Mouse (Mus musculus) liver, embryonic 16.5 days (tissue): ENCODE results near the gene Pip5k1a. TPM values are rescaled to one million over a fixed set of nuclear protein-coding genes. Genes with fewer than 3 reads are reported as not detected.

Experiments used
- ATAC-seq: fragments of 200-750 bp; cut with Nextera tagmentation; 2 replicates; pipeline ENCODE4 v1.8.0; 2017; ENCODE audit warnings: low read depth, mild to moderate bottlenecking, moderate number of reproducible peaks, moderate library complexity
- H3K27ac ChIP-seq: fragments of 300-500 bp; sonication (generic); 2 replicates; pipeline ENCODE4 v1.5.1; 2014; ENCODE audit warnings: mild to moderate bottlenecking, low read length
- H3K27me3 ChIP-seq: fragments of 300-500 bp; sonication (generic); 2 replicates; pipeline ENCODE4 v1.6.1; 2014; ENCODE audit warnings: low read depth, low read length, mixed read lengths; ENCODE audit not compliant: control insufficient read depth, insufficient read depth
- H3K36me3 ChIP-seq: fragments of 300-500 bp; sonication (generic); 2 replicates; pipeline ENCODE4 v1.6.1; 2014; ENCODE audit warnings: mild to moderate bottlenecking; ENCODE audit not compliant: control insufficient read depth, insufficient read depth
- H3K4me1 ChIP-seq: fragments of 300-500 bp; sonication (generic); 2 replicates; pipeline ENCODE4 v1.6.1; 2014; ENCODE audit warnings: low read depth, low read length, mixed read lengths; ENCODE audit not compliant: control insufficient read depth
- H3K4me2 ChIP-seq: fragments of 300-500 bp; sonication (generic); 2 replicates; pipeline ENCODE4 v1.6.1; 2014; ENCODE audit warnings: low read depth, low read length, mixed read lengths
- H3K4me3 ChIP-seq: fragments of 300-500 bp; sonication (generic); 2 replicates; pipeline ENCODE4 v1.5.1; 2014; ENCODE audit warnings: low read depth, mild to moderate bottlenecking, low read length
- H3K9ac ChIP-seq: fragments of 300-500 bp; sonication (generic); 2 replicates; pipeline ENCODE4 v1.6.1; 2014; ENCODE audit warnings: low read depth, low read length
- H3K9me3 ChIP-seq: fragments of 300-500 bp; sonication (generic); replicated peaks from 2 replicates; pipeline ENCODE4 v1.6.1; 2016; ENCODE audit warnings: low read length; ENCODE audit not compliant: control insufficient read depth
- WGBS: fragments of 180-500 bp; shearing (Covaris S2); extraction: QIAGEN DNeasy Blood & Tissue Kit; methylation state at CpG from one replicate; pipeline ENCODE4 v1.1.7; 2014; ENCODE audit not compliant: insufficient replicate concordance; 5-methylcytosine and 5-hydroxymethylcytosine counted together
- polyA plus RNA-seq: library from polyadenylated mRNA; unstranded; fragments of >200 nt; fragmentation: Nextera tagmentation; extraction: Ambion mirVana; gene quantifications from 2 replicates; pipeline ENCODE4 v1.2.1, GENCODE M21; 2015

Pip5k1a gene
- polyA plus RNA-seq = 8.5 and 8.9 TPM in 2 replicates

- peak; percentile 88 for ATAC-seq
- Histone ChIP-seq H3K36me3 (no peaks in the 10 kb centered on the region), H3K4me3 (peak within 1 kb of the TSS; percentile 98), H3K4me2 (peak within 1 kb of the TSS; percentile 70), H3K9ac (peak within 1 kb of the TSS; percentile 98), H3K27me3 (no peaks in the 10 kb centered on the region), H3K27ac (peak within 1 kb of the TSS; percentile 88), H3K9me3 (no peaks in the 10 kb centered on the region), H3K4me1 (peaks cover 27% of the 10 kb centered on the region)
- under 1% methylated on average over 51 of the region's 51 CpGs for WGBS
Measured at GRCm38 (mm10) chr3:95106338-95107117, at the start of gene Pip5k1a. Gene Pip5k1a, minus strand, starts transcription at chr3:95106930.

- no peak overlapping the region for H3K4me3 ChIP-seq
- no peaks in the 10 kb centered on the region for H3K36me3 ChIP-seq
- H3K9ac ChIP-seq = no peak overlapping the region
- WGBS = 27% methylated on average over 4 of the region's 4 CpGs
- no peak for ATAC-seq
- no peak overlapping the region for H3K27ac ChIP-seq
- H3K27me3 ChIP-seq = no peaks in the 10 kb centered on the region
- no peaks in the 10 kb centered on the region for H3K9me3 ChIP-seq
- no peaks in the 10 kb centered on the region for H3K4me1 ChIP-seq
- no peak overlapping the region for H3K4me2 ChIP-seq
Measured at GRCm38 (mm10) chr3:95153874-95154273, 47.1 kb upstream of the Pip5k1a start.

- no peaks in the 10 kb centered on the region for H3K36me3 ChIP-seq
- no peak overlapping the region for H3K4me3 ChIP-seq
- no peaks in the 10 kb centered on the region; the same call in 1 of the 2 replicates for H3K4me1 ChIP-seq
- H3K27me3 ChIP-seq = no peaks in the 10 kb centered on the region
- ATAC-seq = no peak
- H3K9me3 ChIP-seq = no peaks in the 10 kb centered on the region
- no peak overlapping the region for H3K9ac ChIP-seq
- no peak overlapping the region for H3K4me2 ChIP-seq
- no peak overlapping the region for H3K27ac ChIP-seq
- WGBS = 60% methylated on average over 3 of the region's 3 CpGs
Measured at GRCm38 (mm10) chr3:95147924-95148323, 41.2 kb upstream of the Pip5k1a start.

DNA sequence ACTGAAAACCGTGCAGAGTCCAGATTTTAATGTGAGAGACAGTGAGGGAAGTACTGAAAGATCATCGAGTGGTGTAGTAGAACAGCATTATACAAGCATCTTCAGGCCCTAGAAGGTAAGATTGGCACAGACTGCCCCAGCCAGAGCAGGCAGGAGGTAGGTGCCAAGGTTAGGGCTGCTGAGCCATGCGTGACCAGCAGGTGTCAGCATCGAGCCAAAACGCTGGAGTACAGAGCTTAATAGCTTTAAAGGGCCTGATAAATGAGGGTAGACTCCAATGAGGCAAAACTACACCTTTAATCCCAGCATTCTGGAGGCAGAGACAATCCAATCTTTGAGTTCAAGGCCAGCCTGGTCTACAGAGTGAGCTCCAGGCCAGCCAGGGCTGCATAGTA, 35.9 kb upstream of the Pip5k1a start:
- Histone ChIP-seq H3K4me1 (peaks cover 9% of the 10 kb centered on the region), H3K9ac (no peak overlapping the region), H3K27me3 (no peaks in the 10 kb centered on the region), H3K9me3 (no peaks in the 10 kb centered on the region), H3K4me2 (peak overlapping the region; percentile 22), H3K27ac (no peak overlapping the region), H3K36me3 (no peaks in the 10 kb centered on the region), H3K4me3 (peak overlapping the region; percentile 39; the same call in 1 of the 2 replicates)
- WGBS = 5% methylated on average over 5 of the region's 5 CpGs
- ATAC-seq = peak; percentile 76

DNA sequence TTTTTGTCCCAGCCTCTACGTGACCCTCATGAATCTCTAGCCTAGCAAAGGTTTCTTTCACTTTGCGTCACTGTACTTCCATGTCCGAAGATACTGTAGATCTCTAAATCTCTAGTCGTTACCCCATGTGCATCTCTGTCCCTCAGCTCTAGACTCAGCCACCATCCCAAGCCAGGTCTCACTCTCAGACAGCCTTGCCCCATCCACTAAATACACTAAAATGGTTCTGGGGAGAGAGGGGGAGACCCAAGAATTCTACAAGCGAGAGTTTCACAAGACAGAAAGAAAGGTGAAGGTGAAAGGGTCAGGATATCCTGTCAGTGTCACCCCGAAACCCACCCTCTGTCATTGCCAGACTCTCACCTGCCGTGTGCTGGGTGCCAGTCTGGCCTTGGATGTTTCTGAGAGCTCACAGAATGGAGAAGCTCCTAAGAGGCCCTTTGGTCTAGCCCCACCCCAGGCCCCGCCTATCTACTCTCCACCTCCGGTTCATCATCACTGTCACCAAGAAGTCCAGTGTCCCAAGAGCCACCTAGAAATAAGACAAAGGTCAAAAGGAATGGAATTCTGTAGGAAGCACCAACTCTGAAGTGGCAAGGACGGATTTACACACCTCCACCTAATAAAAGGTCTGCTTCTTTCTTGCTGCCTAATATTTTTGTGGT, 35.4 kb upstream of the Pip5k1a start, which contains the start of gene Tnfaip8l2:
Tnfaip8l2 (minus strand) TSS at position 409 of the 665 bp plus-strand sequence.
- Histone ChIP-seq H3K36me3 (no peaks in the 10 kb centered on the region), H3K9me3 (no peaks in the 10 kb centered on the region), H3K4me1 (peaks cover 9% of the 10 kb centered on the region), H3K27ac (peak within 1 kb of the TSS; percentile 66), H3K4me3 (peak within 1 kb of the TSS; percentile 39), H3K27me3 (no peaks in the 10 kb centered on the region), H3K4me2 (peak within 1 kb of the TSS; percentile 22), H3K9ac (no peak within 1 kb of the TSS)
- ATAC-seq = peak; percentile 70
- WGBS = 47% methylated on average over 10 of the region's 10 CpGs

- H3K36me3 ChIP-seq = no peaks in the 10 kb centered on the region
- peaks cover 11% of the 10 kb centered on the region for H3K4me1 ChIP-seq
- no peaks in the 10 kb centered on the region for H3K27me3 ChIP-seq
- peak overlapping the region; percentile 39 for H3K4me3 ChIP-seq
- H3K9me3 ChIP-seq = no peaks in the 10 kb centered on the region
- ATAC-seq = no peak
- peak overlapping the region; percentile 66 for H3K27ac ChIP-seq
- H3K9ac ChIP-seq = no peak overlapping the region
- H3K4me2 ChIP-seq = peak overlapping the region; percentile 22
- 27% methylated on average over 9 of the region's 9 CpGs for WGBS
Measured at GRCm38 (mm10) chr3:95141474-95141873, 34.7 kb upstream of the Pip5k1a start.

DNA sequence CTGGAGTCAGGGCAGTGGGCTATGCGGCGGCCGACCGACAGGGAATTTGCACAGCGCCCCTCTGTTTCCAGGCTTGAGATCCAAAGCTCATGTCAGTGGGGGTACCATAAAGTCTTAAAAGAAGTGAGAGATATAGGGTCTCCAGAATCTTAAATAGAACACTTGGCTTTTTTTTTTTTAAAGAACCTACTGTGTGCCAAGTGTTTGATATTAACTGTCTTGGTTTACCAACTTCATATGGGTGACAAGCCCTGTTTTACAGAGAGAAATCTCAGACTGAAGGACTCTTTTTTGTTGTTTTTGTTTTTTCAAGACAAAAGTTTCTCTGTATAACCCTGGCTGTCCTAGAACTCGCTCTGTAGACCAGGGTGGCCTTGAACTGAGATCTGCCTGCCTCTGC, 34.1 kb upstream of the Pip5k1a start:
- no peak overlapping the region for H3K27ac ChIP-seq

DNA sequence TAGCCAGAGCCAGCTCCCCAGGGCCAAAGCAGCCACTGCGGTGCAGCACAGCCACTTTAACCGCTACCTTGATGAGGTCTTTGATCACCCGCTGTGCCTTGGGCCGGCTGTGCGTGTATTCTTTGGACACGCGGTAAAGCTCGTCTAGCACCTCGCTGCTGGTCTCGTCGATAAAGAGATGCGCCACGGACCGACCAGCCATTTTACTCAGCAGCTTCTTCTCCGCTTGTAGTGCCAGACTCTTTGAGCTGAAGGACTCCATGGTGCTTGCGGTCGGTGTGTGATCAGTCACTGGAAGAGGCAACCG, 33.5 kb upstream of the Pip5k1a start:
- Histone ChIP-seq H3K27me3 (no peaks in the 10 kb centered on the region), H3K9me3 (no peaks in the 10 kb centered on the region), H3K4me3 (no peak overlapping the region), H3K4me1 (peaks cover 23% of the 10 kb centered on the region), H3K27ac (peak overlapping the region; percentile 3; the same call in 1 of the 2 replicates), H3K9ac (no peak overlapping the region), H3K36me3 (no peaks in the 10 kb centered on the region), H3K4me2 (0 out of 2 replicates have a peak overlapping the region, but pooled peaks have one; percentile 12)
- no peak for ATAC-seq
- WGBS = 69% methylated on average over 18 of the region's 18 CpGs

More for the DNA sequence above, 34.1 kb upstream of the Pip5k1a start:
- Histone ChIP-seq H3K9me3 (no peaks in the 10 kb centered on the region), H3K4me2 (peak overlapping the region; percentile 18; the same call in 1 of the 2 replicates), H3K9ac (no peak overlapping the region), H3K27me3 (no peaks in the 10 kb centered on the region), H3K36me3 (no peaks in the 10 kb centered on the region), H3K4me3 (peak overlapping the region; percentile 39; the same call in 1 of the 2 replicates), H3K4me1 (peaks cover 18% of the 10 kb centered on the region)
- no peak for ATAC-seq
- 78% methylated on average over 6 of the region's 6 CpGs for WGBS
